Mouse (Mus musculus) heart, embryonic 16.5 days (tissue): Measurements from ENCODE around the gene Rab4b. TPM values are rescaled to one million over a fixed set of nuclear protein-coding genes. Genes with fewer than 3 reads are reported as not detected.

Experiments
- ATAC-seq: fragments of 200-750 bp; cut with Nextera tagmentation; replicated peaks from 2 replicates; pipeline ENCODE4 v1.8.0; 2017; ENCODE audit warnings: moderate number of reproducible peaks; ENCODE audit not compliant: insufficient read depth, low FRiP score; ENCODE audit errors: extremely low read depth
- H3K27ac ChIP-seq: fragments of 300-500 bp; sonication (generic); 2 replicates; pipeline ENCODE4 v1.5.1; 2014; ENCODE audit warnings: mild to moderate bottlenecking, low read length, control low read depth, moderate library complexity
- H3K27me3 ChIP-seq: fragments of 300-500 bp; sonication (generic); 2 replicates; pipeline ENCODE4 v1.6.1; 2014; ENCODE audit warnings: low read length, mixed read lengths; ENCODE audit not compliant: control insufficient read depth, insufficient read depth
- H3K36me3 ChIP-seq: fragments of 300-500 bp; sonication (generic); 2 replicates; pipeline ENCODE4 v1.6.1; 2014; ENCODE audit not compliant: control insufficient read depth, insufficient read depth
- H3K4me1 ChIP-seq: fragments of 300-500 bp; sonication (generic); 2 replicates; pipeline ENCODE4 v1.6.1; 2014; ENCODE audit warnings: low read length, mixed read lengths; ENCODE audit not compliant: control insufficient read depth, insufficient read depth
- H3K4me2 ChIP-seq: fragments of 300-500 bp; sonication (generic); 2 replicates; pipeline ENCODE4 v1.6.1; 2014; ENCODE audit warnings: low read depth, mild to moderate bottlenecking, control low read depth, low read length
- H3K4me3 ChIP-seq: fragments of 300-500 bp; sonication (generic); 2 replicates; pipeline ENCODE4 v1.5.1; 2014; ENCODE audit warnings: mild to moderate bottlenecking, control low read depth, low read length
- H3K9ac ChIP-seq: fragments of 300-500 bp; sonication (generic); 2 replicates; pipeline ENCODE4 v1.6.1; 2014; ENCODE audit warnings: low read length, control low read depth
- H3K9me3 ChIP-seq: fragments of 300-500 bp; sonication (generic); replicated peaks from 2 replicates; pipeline ENCODE4 v1.6.1; 2016; ENCODE audit warnings: low read length; ENCODE audit not compliant: control insufficient read depth
- WGBS: fragments of 180-500 bp; shearing (Covaris S2); extraction: QIAGEN DNeasy Blood & Tissue Kit; methylation state at CpG from one replicate; pipeline ENCODE4 v1.1.7; 2014; 5-methylcytosine and 5-hydroxymethylcytosine counted together
- polyA plus RNA-seq: library from polyadenylated mRNA; unstranded; fragments of >200 nt; fragmentation: Nextera tagmentation; extraction: Ambion mirVana; gene quantifications from 2 replicates; pipeline ENCODE4 v1.2.1, GENCODE M21; 2015

Gene Rab4b
- polyA plus RNA-seq, 1 experiment from 2014 or later = 48.1 TPM

GRCm38 (mm10) chr7:27156005-27156404 lies 22.7 kb downstream of the Rab4b start:
- H3K4me3 ChIP-seq = no peak overlapping the region
- peaks cover 11% of the 10 kb centered on the region for H3K4me1 ChIP-seq
- H3K9me3 ChIP-seq = no peaks in the 10 kb centered on the region
- no peak overlapping the region for H3K27ac ChIP-seq
- ATAC-seq = no peak
- 75% methylated on average over 13 of the region's 13 CpGs for WGBS
- no peaks in the 10 kb centered on the region for H3K27me3 ChIP-seq
- peaks cover 25% of the 10 kb centered on the region for H3K36me3 ChIP-seq
- H3K9ac ChIP-seq = no peak overlapping the region
- no peak overlapping the region for H3K4me2 ChIP-seq

GRCm38 (mm10) chr7:27153205-27153764 lies 25.4 kb downstream of the Rab4b start, which contains the start of gene Cyp2t4:
Gene Cyp2t4 (plus strand): TSS chr7:27153714.
- Histone ChIP-seq H3K4me1 (peaks cover 2% of the 10 kb centered on the region; the same call in 1 of the 2 replicates), H3K9me3 (no peaks in the 10 kb centered on the region), H3K4me2 (no peak within 1 kb of the TSS), H3K4me3 (no peak within 1 kb of the TSS), H3K27me3 (no peaks in the 10 kb centered on the region), H3K9ac (no peak within 1 kb of the TSS), H3K27ac (no peak within 1 kb of the TSS), H3K36me3 (peaks cover 12% of the 10 kb centered on the region)
- ATAC-seq = no peak
- 48% methylated on average over 10 of the region's 10 CpGs for WGBS

- Histone ChIP-seq H3K27ac (no peak overlapping the region), H3K4me1 (no peaks in the 10 kb centered on the region), H3K9ac (no peak overlapping the region), H3K9me3 (peaks cover 6% of the 10 kb centered on the region), H3K4me3 (no peak overlapping the region), H3K36me3 (no peaks in the 10 kb centered on the region), H3K27me3 (no peaks in the 10 kb centered on the region), H3K4me2 (no peak overlapping the region)
- WGBS = 48% methylated on average over 8 of the region's 8 CpGs
- no peak for ATAC-seq
These were observed 42.2 kb downstream of the Rab4b start for GRCm38 (mm10) chr7:27136410-27136996.

- Histone ChIP-seq H3K4me1 (no peaks in the 10 kb centered on the region), H3K4me2 (no peak overlapping the region), H3K36me3 (no peaks in the 10 kb centered on the region), H3K27me3 (no peaks in the 10 kb centered on the region), H3K9ac (no peak overlapping the region), H3K4me3 (no peak overlapping the region), H3K27ac (no peak overlapping the region), H3K9me3 (no peaks in the 10 kb centered on the region)
- ATAC-seq = no peak
- WGBS = 75% methylated on average over 4 of the region's 4 CpGs
These were observed 44.9 kb downstream of the Rab4b start for GRCm38 (mm10) chr7:27133757-27134156.

GRCm38 (mm10) chr7:27133156-27133555 lies 45.5 kb downstream of the Rab4b start:
- Histone ChIP-seq H3K9ac (no peak overlapping the region), H3K9me3 (no peaks in the 10 kb centered on the region), H3K4me2 (no peak overlapping the region), H3K4me1 (no peaks in the 10 kb centered on the region), H3K27ac (no peak overlapping the region), H3K36me3 (no peaks in the 10 kb centered on the region), H3K27me3 (no peaks in the 10 kb centered on the region), H3K4me3 (no peak overlapping the region)
- WGBS = 46% methylated on average over 12 of the region's 12 CpGs
- no peak; the same call in 1 of the 2 replicates for ATAC-seq

GRCm38 (mm10) chr7:27132588-27132987 lies 46.1 kb downstream of the Rab4b start:
- 12% methylated on average over 10 of the region's 10 CpGs for WGBS
- H3K4me2 ChIP-seq = no peak overlapping the region

GRCm38 (mm10) chr7:27131387-27131786 lies 47.3 kb downstream of the Rab4b start:
- Histone ChIP-seq H3K4me2 (no peak overlapping the region), H3K9ac (no peak overlapping the region), H3K4me1 (no peaks in the 10 kb centered on the region), H3K4me3 (no peak overlapping the region), H3K27ac (no peak overlapping the region), H3K27me3 (no peaks in the 10 kb centered on the region), H3K9me3 (no peaks in the 10 kb centered on the region), H3K36me3 (no peaks in the 10 kb centered on the region)
- 62% methylated on average over 2 of the region's 2 CpGs for WGBS
- no peak for ATAC-seq

More at GRCm38 (mm10) chr7:27132588-27132987, 46.1 kb downstream of the Rab4b start:
- H3K27ac ChIP-seq = no peak overlapping the region
- H3K9ac ChIP-seq = no peak overlapping the region
- no peaks in the 10 kb centered on the region for H3K4me1 ChIP-seq
- no peak overlapping the region for H3K4me3 ChIP-seq
- no peak for ATAC-seq
- no peaks in the 10 kb centered on the region for H3K9me3 ChIP-seq
- no peaks in the 10 kb centered on the region for H3K27me3 ChIP-seq
- no peaks in the 10 kb centered on the region for H3K36me3 ChIP-seq

GRCm38 (mm10) chr7:27130521-27131370 lies 48.0 kb downstream of the Rab4b start:
- no peaks in the 10 kb centered on the region for H3K27me3 ChIP-seq
- WGBS = 83% methylated on average over 22 of the region's 22 CpGs
- H3K4me2 ChIP-seq = no peak overlapping the region
- no peak overlapping the region for H3K9ac ChIP-seq
- H3K4me1 ChIP-seq = no peaks in the 10 kb centered on the region
- no peak overlapping the region for H3K27ac ChIP-seq
- no peak for ATAC-seq
- H3K4me3 ChIP-seq = no peak overlapping the region
- no peaks in the 10 kb centered on the region for H3K36me3 ChIP-seq
- no peaks in the 10 kb centered on the region for H3K9me3 ChIP-seq

- 85% methylated on average over 12 of the region's 12 CpGs for WGBS
- H3K9ac ChIP-seq = no peak overlapping the region
These were observed 48.9 kb downstream of the Rab4b start for GRCm38 (mm10) chr7:27129811-27130210.

More at GRCm38 (mm10) chr7:27129811-27130210, 48.9 kb downstream of the Rab4b start:
- H3K9me3 ChIP-seq = no peaks in the 10 kb centered on the region
- no peaks in the 10 kb centered on the region for H3K36me3 ChIP-seq
- H3K27ac ChIP-seq = no peak overlapping the region
- H3K4me1 ChIP-seq = no peaks in the 10 kb centered on the region
- no peak for ATAC-seq
- no peaks in the 10 kb centered on the region for H3K27me3 ChIP-seq
- H3K4me3 ChIP-seq = no peak overlapping the region
- no peak overlapping the region for H3K4me2 ChIP-seq
